Mouse (Mus musculus): ENCODE results near the gene Ivl. TPM values are rescaled to one million over a fixed set of nuclear protein-coding genes. Genes with fewer than 3 reads are reported as not detected.

Gene Ivl
- polyA plus RNA-seq, 1 experiment from 2014 or later, result not detected

GRCm38 (mm10) chr3:92578652-92579413, 5.3 kb upstream of the Ivl start:
- Histone ChIP-seq H3K9me3 (no peaks in the 10 kb centered on the region), H3K27me3 (replicated peaks; ENCODE audit: low read depth, poor library complexity, severe bottlenecking) (no peaks in the 10 kb centered on the region), H3K27ac (replicated peaks) (no peak overlapping the region), H3K4me1 (0 out of 2 replicates have a peak, but pooled peaks cover 4% of the 10 kb centered on the region), H3K36me3 (replicated peaks) (no peaks in the 10 kb centered on the region), H3K4me3 (no peak overlapping the region)
- DNase-seq (ENCODE audit: low spot score), result no peak
- 75% methylated on average over 4 of the region's 4 CpGs for WGBS

- H3K4me1 ChIP-seq, result peaks cover 7% of the 10 kb centered on the region; the same call in 1 of the 2 replicates
- H3K36me3 ChIP-seq (replicated peaks), result no peaks in the 10 kb centered on the region
- no peak for DNase-seq (ENCODE audit: low spot score)
- 74% methylated on average over 2 of the region's 2 CpGs for WGBS
- no peak overlapping the region for H3K27ac ChIP-seq (replicated peaks)
- no peaks in the 10 kb centered on the region for H3K27me3 ChIP-seq (replicated peaks; ENCODE audit: low read depth, poor library complexity, severe bottlenecking)
- H3K9me3 ChIP-seq, result no peaks in the 10 kb centered on the region
- no peak overlapping the region for H3K4me3 ChIP-seq
Observed at GRCm38 (mm10) chr3:92572514-92573155, 900 bp downstream of the Ivl start.

DNA sequence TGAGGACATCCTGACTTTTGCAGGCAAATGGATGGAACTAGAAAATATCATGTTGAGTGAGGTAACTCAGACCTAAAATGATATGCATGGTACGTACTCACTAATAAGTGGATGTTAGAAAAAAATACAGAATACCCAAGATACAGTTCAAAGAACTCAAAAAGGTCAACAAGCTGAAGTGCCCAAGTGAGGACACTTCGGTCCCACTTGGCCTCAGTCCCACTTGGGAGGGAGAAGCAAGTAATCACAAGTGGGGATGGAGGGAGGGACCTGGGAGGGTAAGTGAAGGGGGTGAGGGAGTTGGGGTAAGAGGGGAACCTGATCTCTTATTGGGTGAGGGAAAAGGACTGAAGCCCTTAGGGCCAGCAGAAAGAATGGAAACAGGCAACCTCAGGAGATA, 4.8 kb downstream of the Ivl start:
- Histone ChIP-seq H3K27ac (replicated peaks) (no peak overlapping the region), H3K4me3 (no peak overlapping the region), H3K27me3 (replicated peaks; ENCODE audit: low read depth, poor library complexity, severe bottlenecking) (no peaks in the 10 kb centered on the region), H3K4me1 (peaks cover 7% of the 10 kb centered on the region; the same call in 1 of the 2 replicates), H3K9me3 (no peaks in the 10 kb centered on the region), H3K36me3 (replicated peaks) (no peaks in the 10 kb centered on the region)
- no peak for DNase-seq (ENCODE audit: low spot score)
- 87% methylated on average over 2 of the region's 2 CpGs for WGBS

- Histone ChIP-seq H3K27ac (replicated peaks) (no peak overlapping the region), H3K27me3 (replicated peaks; ENCODE audit: low read depth, poor library complexity, severe bottlenecking) (no peaks in the 10 kb centered on the region), H3K4me1 (no peaks in the 10 kb centered on the region), H3K4me3 (no peak overlapping the region), H3K36me3 (replicated peaks) (no peaks in the 10 kb centered on the region), H3K9me3 (no peaks in the 10 kb centered on the region)
- no peak for DNase-seq (ENCODE audit: low spot score)
Observed at GRCm38 (mm10) chr3:92565418-92565817, 8.1 kb downstream of the Ivl start.

DNA sequence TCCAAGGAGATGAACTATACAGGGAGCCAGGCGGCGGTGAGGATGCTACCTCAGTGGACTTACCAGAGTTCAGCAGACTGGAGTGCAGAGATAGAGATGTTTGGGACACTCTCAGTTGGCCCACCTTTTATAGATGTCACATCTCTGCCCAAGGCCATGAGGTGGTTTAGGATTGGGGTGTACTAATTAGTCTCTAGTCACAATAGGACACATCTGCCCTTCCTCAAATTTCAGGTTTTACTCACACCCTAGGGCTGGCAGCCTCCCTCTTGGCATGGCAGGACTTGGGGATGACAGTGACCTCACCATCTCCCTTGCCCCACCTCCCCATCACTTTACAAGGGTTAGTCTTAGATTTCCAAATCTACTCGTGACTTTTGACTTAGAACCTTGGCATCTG, 39.1 kb downstream of the Ivl start, which contains the start of gene 2310046K23Rik:
Gene 2310046K23Rik (minus strand): TSS at position 101 of the 400 bp plus-strand sequence.
- Histone ChIP-seq H3K4me1 (no peaks in the 10 kb centered on the region), H3K4me3 (no peak within 1 kb of the TSS), H3K27ac (replicated peaks) (no peak within 1 kb of the TSS), H3K27me3 (replicated peaks; ENCODE audit: low read depth, poor library complexity, severe bottlenecking) (no peaks in the 10 kb centered on the region), H3K9me3 (no peaks in the 10 kb centered on the region), H3K36me3 (replicated peaks) (no peaks in the 10 kb centered on the region)
- no peak for DNase-seq (ENCODE audit: low spot score)
- WGBS, result 91% methylated on average over 3 of the region's 3 CpGs

Other genes starting within 250 kb of the Ivl start
- not detected in 2 replicates for gene Sprr2d, start 234.6 kb downstream of the Ivl start, polyA plus RNA-seq (2016; fragmentation: Nextera tagmentation; extraction: Ambion mirVana)
- gene Sprr2e, start 221.6 kb downstream of the Ivl start, polyA plus RNA-seq (2016; fragmentation: Nextera tagmentation; extraction: Ambion mirVana), result not detected in 2 replicates
- gene Sprr2f, start 208.5 kb downstream of the Ivl start, polyA plus RNA-seq (2016; fragmentation: Nextera tagmentation; extraction: Ambion mirVana), result not detected in 2 replicates
- gene Sprr2h, start 188.1 kb downstream of the Ivl start, polyA plus RNA-seq (2016; fragmentation: Nextera tagmentation; extraction: Ambion mirVana), result not detected in 2 replicates
- not detected in 2 replicates for gene Sprr2i, start 165.7 kb downstream of the Ivl start, polyA plus RNA-seq (2016; fragmentation: Nextera tagmentation; extraction: Ambion mirVana)
- gene Sprr2j-ps, start 155.7 kb downstream of the Ivl start, polyA plus RNA-seq (2016; fragmentation: Nextera tagmentation; extraction: Ambion mirVana), result not detected in 2 replicates
- 10.3 and 10.6 TPM in 2 replicates for gene Gm9774, start 144.3 kb downstream of the Ivl start, polyA plus RNA-seq (2016; fragmentation: Nextera tagmentation; extraction: Ambion mirVana)
- gene Sprr2k, start 141.2 kb downstream of the Ivl start, polyA plus RNA-seq (2016; fragmentation: Nextera tagmentation; extraction: Ambion mirVana), result not detected in 2 replicates
- gene Sprr1b, start 134.9 kb downstream of the Ivl start, polyA plus RNA-seq (2016; fragmentation: Nextera tagmentation; extraction: Ambion mirVana), result not detected in 2 replicates
- gene Sprr3, start 115.0 kb downstream of the Ivl start, polyA plus RNA-seq (2016; fragmentation: Nextera tagmentation; extraction: Ambion mirVana), result not detected in 2 replicates
- gene Sprr1a, start 87.8 kb downstream of the Ivl start, polyA plus RNA-seq (2016; fragmentation: Nextera tagmentation; extraction: Ambion mirVana), result not detected in 2 replicates
- gene Sprr4, start 73.2 kb downstream of the Ivl start, polyA plus RNA-seq (2016; fragmentation: Nextera tagmentation; extraction: Ambion mirVana), result not detected in 2 replicates
- not detected in 2 replicates for gene 2310046K23Rik, start 39.2 kb downstream of the Ivl start, polyA plus RNA-seq (2016; fragmentation: Nextera tagmentation; extraction: Ambion mirVana)
- not detected in 2 replicates for gene Smcp, start 15.3 kb upstream of the Ivl start, polyA plus RNA-seq (2016; fragmentation: Nextera tagmentation; extraction: Ambion mirVana)
- gene 2210017I01Rik, start 33.8 kb upstream of the Ivl start, polyA plus RNA-seq (2016; fragmentation: Nextera tagmentation; extraction: Ambion mirVana), result not detected in 2 replicates
- not detected in 2 replicates for gene Lce6a, start 47.9 kb upstream of the Ivl start, polyA plus RNA-seq (2016; fragmentation: Nextera tagmentation; extraction: Ambion mirVana)
- not detected in 2 replicates for gene Lce1a1, start 74.6 kb upstream of the Ivl start, polyA plus RNA-seq (2016; fragmentation: Nextera tagmentation; extraction: Ambion mirVana)
- gene Lce1b, start 83.2 kb upstream of the Ivl start, polyA plus RNA-seq (2016; fragmentation: Nextera tagmentation; extraction: Ambion mirVana), result not detected in 2 replicates
- gene Lce1a2, start 96.6 kb upstream of the Ivl start, polyA plus RNA-seq (2016; fragmentation: Nextera tagmentation; extraction: Ambion mirVana), result not detected in 2 replicates
- not detected in 2 replicates for gene Lce1c, start 105.5 kb upstream of the Ivl start, polyA plus RNA-seq (2016; fragmentation: Nextera tagmentation; extraction: Ambion mirVana)
- gene Lce1d, start 113.5 kb upstream of the Ivl start, polyA plus RNA-seq (2016; fragmentation: Nextera tagmentation; extraction: Ambion mirVana), result not detected in 2 replicates
- not detected in 2 replicates for gene Lce1e, start 135.3 kb upstream of the Ivl start, polyA plus RNA-seq (2016; fragmentation: Nextera tagmentation; extraction: Ambion mirVana)
- gene Lce1f, start 146.6 kb upstream of the Ivl start, polyA plus RNA-seq (2016; fragmentation: Nextera tagmentation; extraction: Ambion mirVana), result not detected in 2 replicates
- gene Gm38119, start 165.4 kb upstream of the Ivl start, polyA plus RNA-seq (2016; fragmentation: Nextera tagmentation; extraction: Ambion mirVana), result not detected in 2 replicates
- not detected in 2 replicates for gene Lce1g, start 178.6 kb upstream of the Ivl start, polyA plus RNA-seq (2016; fragmentation: Nextera tagmentation; extraction: Ambion mirVana)
- gene Lce1h, start 191.3 kb upstream of the Ivl start, polyA plus RNA-seq (2016; fragmentation: Nextera tagmentation; extraction: Ambion mirVana), result not detected in 2 replicates
- not detected in 2 replicates for gene Lce1i, start 205.2 kb upstream of the Ivl start, polyA plus RNA-seq (2016; fragmentation: Nextera tagmentation; extraction: Ambion mirVana)
- gene Lce1j, start 216.8 kb upstream of the Ivl start, polyA plus RNA-seq (2016; fragmentation: Nextera tagmentation; extraction: Ambion mirVana), result not detected in 2 replicates
- gene Lce1k, start 234.2 kb upstream of the Ivl start, polyA plus RNA-seq (2016; fragmentation: Nextera tagmentation; extraction: Ambion mirVana), result not detected in 2 replicates

Measured in embryonic facial prominence, embryonic 10.5 days (tissue).